Mouse (Mus musculus) liver, embryonic 12.5 days (tissue): ENCODE results near the gene Rab31. TPM values are rescaled to one million over a fixed set of nuclear protein-coding genes. Genes with fewer than 3 reads are reported as not detected.
"Not testable (repeated sequence)": the region's sequence is repeated elsewhere in the genome, so short reads cannot be mapped to it uniquely, and the experiment has no call there.

Experiments
- ATAC-seq: fragments of 200-750 bp; cut with Nextera tagmentation; 2 replicates; pipeline ENCODE4 v1.8.0; 2017; ENCODE audit warnings: moderate number of reproducible peaks, mild to moderate bottlenecking, moderate library complexity
- H3K27ac ChIP-seq: fragments of 300-500 bp; sonication (generic); 2 replicates; pipeline ENCODE4 v1.5.1; 2016; ENCODE audit warnings: mild to moderate bottlenecking
- H3K27me3 ChIP-seq: fragments of 300-500 bp; sonication (generic); replicated peaks from 2 replicates; pipeline ENCODE4 v1.6.1; 2016; ENCODE audit warnings: mild to moderate bottlenecking, moderate library complexity
- H3K36me3 ChIP-seq: fragments of 300-500 bp; sonication (generic); 2 replicates; pipeline ENCODE4 v1.6.1; 2016; ENCODE audit warnings: mild to moderate bottlenecking, moderate library complexity
- H3K4me1 ChIP-seq: fragments of 300-500 bp; sonication (generic); 2 replicates; pipeline ENCODE4 v1.6.1; 2016
- H3K4me2 ChIP-seq: fragments of 300-500 bp; sonication (generic); 2 replicates; pipeline ENCODE4 v1.6.1; 2016; ENCODE audit warnings: mild to moderate bottlenecking, moderate library complexity
- H3K4me3 ChIP-seq: fragments of 300-500 bp; sonication (generic); 2 replicates; pipeline ENCODE4 v1.5.1; 2016; ENCODE audit warnings: mild to moderate bottlenecking, moderate library complexity
- H3K9ac ChIP-seq: fragments of 300-500 bp; sonication (generic); 2 replicates; pipeline ENCODE4 v1.6.1; 2016; ENCODE audit warnings: mild to moderate bottlenecking, moderate library complexity
- H3K9me3 ChIP-seq: fragments of 300-500 bp; sonication (generic); replicated peaks from 2 replicates; pipeline ENCODE4 v1.6.1; 2016; ENCODE audit warnings: mild to moderate bottlenecking, moderate library complexity
- whole genome bisulfite sequencing: fragments of 180-500 bp; shearing (Covaris S2); methylation state at CpG from one replicate; pipeline ENCODE4 v1.1.7; 2016; ENCODE audit not compliant: insufficient replicate concordance; 5-methylcytosine and 5-hydroxymethylcytosine counted together
- polyA plus RNA-seq: library from polyadenylated mRNA; unstranded; fragments of >200 nt; fragmentation: Nextera tagmentation; extraction: Ambion mirVana; gene quantifications from 2 replicates; pipeline ENCODE4 v1.2.1, GENCODE M21; 2016

Rab31 gene
- polyA plus RNA-seq, 1 experiment from 2014 or later, result 7.7 TPM

DNA sequence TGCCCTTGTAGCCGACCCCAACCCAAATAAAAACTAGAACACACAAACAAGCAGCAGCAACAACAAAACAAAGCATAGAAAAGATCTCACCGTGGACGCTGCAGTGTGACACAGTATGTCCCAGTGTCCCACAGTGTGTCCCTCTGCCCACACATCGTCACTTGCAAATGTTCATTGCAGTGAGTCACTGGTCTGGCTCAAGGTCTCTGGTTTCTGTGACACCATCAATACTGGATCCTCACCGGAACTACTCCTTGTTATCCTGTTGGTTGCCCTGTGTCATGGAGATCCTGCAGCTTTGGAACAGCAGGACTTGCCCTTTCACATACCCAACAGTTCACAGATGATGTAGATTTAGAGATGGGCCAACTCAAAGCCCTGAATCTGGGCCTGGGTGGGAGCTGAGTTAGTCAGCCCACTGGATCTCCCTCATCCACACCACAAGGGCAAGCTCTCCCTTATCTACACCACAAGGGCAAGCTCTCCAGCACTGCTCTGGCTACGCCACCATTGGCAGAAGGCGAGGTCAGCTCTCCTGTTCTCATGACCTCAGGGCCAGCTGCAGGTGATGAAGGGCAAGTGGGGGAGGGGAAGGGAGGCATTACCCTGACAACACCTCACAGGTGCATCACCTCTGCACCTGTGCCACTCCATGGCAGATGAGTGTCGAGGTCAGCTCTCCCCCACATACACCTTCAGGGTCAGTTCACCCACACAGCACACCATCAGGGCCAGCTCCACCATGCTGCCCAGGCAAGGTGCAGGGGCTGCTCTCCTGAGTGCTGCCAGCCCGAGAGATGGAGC lies 124.0 kb downstream of the Rab31 start:
- H3K4me2 ChIP-seq, result no peak overlapping the region
- WGBS, result 67% methylated on average over 9 of the region's 9 CpGs
- H3K27me3 ChIP-seq, result no peaks in the 10 kb centered on the region
- no peaks in the 10 kb centered on the region for H3K9me3 ChIP-seq
- no peaks in the 10 kb centered on the region for H3K4me1 ChIP-seq
- H3K9ac ChIP-seq, result no peak overlapping the region
- no peak for ATAC-seq
- no peaks in the 10 kb centered on the region for H3K36me3 ChIP-seq
- no peak overlapping the region for H3K27ac ChIP-seq
- no peak overlapping the region for H3K4me3 ChIP-seq

DNA sequence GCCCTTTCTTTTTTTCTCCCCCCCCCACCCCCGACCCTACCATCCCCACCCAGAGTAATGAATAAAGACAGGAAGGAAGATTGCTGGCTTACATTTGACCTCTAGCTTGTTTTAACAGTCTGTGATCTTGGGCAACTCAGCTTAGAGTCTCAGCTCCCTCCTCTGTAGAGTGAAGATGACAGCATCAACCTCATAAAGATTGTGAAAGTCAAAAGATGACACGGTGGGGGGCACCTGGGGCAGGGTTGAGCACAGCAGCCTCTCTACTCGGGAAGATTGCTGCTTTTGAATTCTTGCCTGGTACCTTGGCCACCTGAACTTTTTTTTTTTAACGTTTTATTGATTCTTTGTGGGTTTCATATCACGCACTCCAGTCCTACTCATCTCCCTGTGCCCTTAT lies 124.6 kb downstream of the Rab31 start:
- ATAC-seq, result no peak
- 47% methylated on average over 5 of the region's 5 CpGs for WGBS
- no peak overlapping the region for H3K27ac ChIP-seq

GRCm38 (mm10) chr17:65647226-65647625 lies 125.3 kb downstream of the Rab31 start:
- no peak for ATAC-seq
- no peak overlapping the region for H3K4me3 ChIP-seq
- no peak overlapping the region for H3K9ac ChIP-seq
- H3K4me1 ChIP-seq, result no peaks in the 10 kb centered on the region
- H3K4me2 ChIP-seq, result no peak overlapping the region
- no peaks in the 10 kb centered on the region for H3K27me3 ChIP-seq
- 62% methylated on average over 6 of the region's 6 CpGs for WGBS
- H3K9me3 ChIP-seq, result no peaks in the 10 kb centered on the region
- no peak overlapping the region for H3K27ac ChIP-seq
- no peaks in the 10 kb centered on the region for H3K36me3 ChIP-seq

More for the DNA sequence above, 124.6 kb downstream of the Rab31 start:
- Histone ChIP-seq H3K9ac (no peak overlapping the region), H3K4me1 (no peaks in the 10 kb centered on the region), H3K9me3 (no peaks in the 10 kb centered on the region), H3K4me3 (no peak overlapping the region), H3K4me2 (no peak overlapping the region), H3K36me3 (no peaks in the 10 kb centered on the region), H3K27me3 (no peaks in the 10 kb centered on the region)

DNA sequence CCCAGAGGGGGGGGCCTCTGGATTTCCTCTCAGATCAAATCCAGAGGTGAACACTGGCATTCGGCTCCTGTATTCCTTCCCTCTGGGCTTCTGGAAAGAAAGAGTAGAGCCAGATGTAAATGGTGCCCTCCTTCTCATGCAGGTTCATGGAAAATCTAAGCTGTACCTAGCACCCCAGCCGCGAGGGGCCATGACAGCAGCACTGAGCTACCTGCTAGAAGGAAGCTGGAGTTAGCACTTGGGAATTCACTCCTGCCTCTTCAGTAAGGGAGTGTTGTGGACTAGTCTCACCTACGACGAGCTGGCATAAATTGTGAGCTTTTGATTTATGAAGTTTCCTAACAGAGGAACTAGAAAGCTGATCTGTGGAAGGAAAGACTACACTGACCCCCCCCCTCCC lies 129.0 kb downstream of the Rab31 start:
- no peaks in the 10 kb centered on the region for H3K4me1 ChIP-seq
- H3K9ac ChIP-seq, result no peak overlapping the region
- H3K4me3 ChIP-seq, result no peak overlapping the region
- no peak overlapping the region for H3K4me2 ChIP-seq
- 77% methylated on average over 5 of the region's 5 CpGs for WGBS
- no peak for ATAC-seq
- H3K36me3 ChIP-seq, result no peaks in the 10 kb centered on the region
- H3K27ac ChIP-seq, result no peak overlapping the region
- H3K27me3 ChIP-seq, result no peaks in the 10 kb centered on the region
- H3K9me3 ChIP-seq, result no peaks in the 10 kb centered on the region

DNA sequence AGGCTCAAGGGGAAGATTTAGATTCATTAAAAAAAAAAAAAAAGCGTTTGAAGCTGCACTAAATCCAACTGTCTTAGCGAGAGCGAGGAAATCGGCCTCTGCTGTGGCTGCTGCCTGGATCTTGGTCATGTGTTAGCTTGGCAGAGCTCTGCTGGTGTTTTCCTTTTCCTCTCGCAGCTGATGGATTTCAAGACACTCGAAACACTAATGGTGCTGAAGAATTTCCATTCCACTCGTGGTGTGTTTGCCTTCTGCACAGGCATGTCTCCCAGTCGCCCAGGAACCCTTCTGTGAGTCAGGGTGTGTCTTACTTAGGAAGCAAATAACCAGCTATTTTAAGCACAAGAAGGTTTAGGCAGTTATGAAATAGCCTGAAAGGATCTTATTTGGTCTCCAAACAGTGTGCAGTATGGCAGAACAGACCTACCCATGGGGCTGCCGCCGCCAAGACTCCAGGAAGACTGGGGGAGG lies 129.5 kb downstream of the Rab31 start:
- Histone ChIP-seq H3K27ac (no peak overlapping the region), H3K4me2 (no peak overlapping the region), H3K9me3 (no peaks in the 10 kb centered on the region), H3K4me3 (no peak overlapping the region), H3K36me3 (no peaks in the 10 kb centered on the region), H3K4me1 (no peaks in the 10 kb centered on the region), H3K27me3 (no peaks in the 10 kb centered on the region), H3K9ac (no peak overlapping the region)
- ATAC-seq, result no peak
- WGBS, result 55% methylated on average over 10 of the region's 10 CpGs

DNA sequence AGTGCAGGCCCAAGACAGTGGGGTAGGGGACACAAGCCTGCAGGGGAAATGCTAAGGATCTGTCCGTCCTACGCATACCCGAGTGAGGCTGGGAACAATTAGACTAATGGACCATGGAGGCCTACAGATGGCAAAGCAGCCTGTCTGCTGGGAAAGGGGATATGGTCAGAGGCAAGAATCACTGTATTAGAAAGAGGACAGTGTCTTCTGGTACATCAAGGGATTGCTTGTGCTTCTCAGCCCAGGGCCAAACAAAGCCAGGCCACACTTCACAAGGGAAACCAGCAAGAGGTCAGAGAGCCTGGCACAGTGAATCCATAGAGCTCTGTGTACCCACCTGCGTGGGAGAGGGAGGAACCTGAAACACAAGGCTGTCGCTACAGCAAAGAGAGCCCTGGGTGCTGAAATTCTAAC lies 130.0 kb downstream of the Rab31 start:
- 73% methylated on average over 5 of the region's 5 CpGs for WGBS
- Histone ChIP-seq H3K9me3 (no peaks in the 10 kb centered on the region), H3K4me2 (no peak overlapping the region), H3K36me3 (no peaks in the 10 kb centered on the region), H3K4me3 (no peak overlapping the region), H3K9ac (no peak overlapping the region), H3K27ac (no peak overlapping the region), H3K27me3 (0 out of 2 replicates have a peak, but pooled peaks cover 2% of the 10 kb centered on the region), H3K4me1 (no peaks in the 10 kb centered on the region)
- no peak for ATAC-seq

DNA sequence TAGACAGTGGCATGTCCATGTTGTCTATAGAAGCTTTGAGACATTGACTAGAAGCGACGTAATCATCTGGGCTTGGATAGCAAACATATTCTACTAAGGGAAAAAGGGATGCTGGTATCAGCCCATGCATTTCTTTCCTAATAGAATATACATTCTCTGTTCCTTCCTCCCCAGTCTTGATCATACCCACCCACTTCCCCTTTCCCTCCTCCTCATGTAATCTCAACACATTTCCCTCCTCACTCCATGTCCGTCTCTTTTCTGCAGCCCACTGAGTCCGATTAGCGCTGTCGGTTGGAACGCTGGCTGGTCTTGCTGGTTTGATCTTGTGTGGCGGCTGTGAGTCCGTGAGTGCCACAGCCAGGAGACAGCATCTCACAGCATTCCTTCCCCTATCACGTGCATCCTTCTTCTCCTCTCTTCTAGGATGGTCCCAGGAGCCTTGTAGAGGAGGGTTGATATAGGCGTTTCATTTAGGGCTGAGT lies 130.8 kb downstream of the Rab31 start, which contains the start of gene Txndc2:
Txndc2 (minus strand) TSS at position 435 of the 485 bp plus-strand sequence.
- ATAC-seq, result no peak
- H3K27ac ChIP-seq, result no peak within 1 kb of the TSS
- H3K9me3 ChIP-seq, result no peaks in the 10 kb centered on the region
- H3K27me3 ChIP-seq, result 0 out of 2 replicates have a peak, but pooled peaks cover 3% of the 10 kb centered on the region
- no peak within 1 kb of the TSS for H3K4me2 ChIP-seq
- WGBS, result 68% methylated on average over 11 of the region's 11 CpGs
- H3K4me1 ChIP-seq, result no peaks in the 10 kb centered on the region
- H3K4me3 ChIP-seq, result no peak within 1 kb of the TSS
- H3K9ac ChIP-seq, result no peak within 1 kb of the TSS
- H3K36me3 ChIP-seq, result no peaks in the 10 kb centered on the region

DNA sequence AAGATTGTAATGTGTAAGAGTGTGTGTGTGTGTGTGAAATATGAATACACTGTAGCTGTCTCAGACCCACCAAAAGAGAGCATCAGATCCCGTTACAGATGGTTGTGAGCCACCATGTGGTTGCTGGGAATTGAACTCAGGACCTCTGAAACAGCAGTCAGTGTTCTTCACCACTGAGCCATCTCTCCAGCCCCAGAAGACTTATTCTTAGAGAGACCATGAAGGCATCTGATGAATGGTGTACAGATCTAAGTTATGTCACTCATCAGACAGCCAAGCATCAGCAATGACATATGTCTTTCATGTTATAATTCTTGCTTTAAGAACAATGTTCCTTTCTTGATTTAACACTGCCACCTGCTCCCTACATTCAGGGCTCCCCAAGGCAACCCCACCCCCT lies 133.4 kb downstream of the Rab31 start:
- Histone ChIP-seq H3K9ac (no peak overlapping the region), H3K27ac (no peak overlapping the region), H3K4me1 (no peaks in the 10 kb centered on the region), H3K4me2 (no peak overlapping the region), H3K36me3 (no peaks in the 10 kb centered on the region), H3K9me3 (no peaks in the 10 kb centered on the region), H3K27me3 (0 out of 2 replicates have a peak, but pooled peaks cover 7% of the 10 kb centered on the region), H3K4me3 (no peak overlapping the region)
- WGBS, result 53% methylated on average over 1 of the region's 1 CpGs
- no peak for ATAC-seq

- H3K36me3 ChIP-seq, result no peaks in the 10 kb centered on the region
- 32% methylated on average over 14 of the region's 14 CpGs for WGBS
- no peak overlapping the region for H3K9ac ChIP-seq
- H3K27me3 ChIP-seq, result 0 out of 2 replicates have a peak, but pooled peaks cover 7% of the 10 kb centered on the region
- H3K4me3 ChIP-seq, result no peak overlapping the region
- H3K27ac ChIP-seq, result no peak overlapping the region
- ATAC-seq, result no peak
- no peak overlapping the region for H3K4me2 ChIP-seq
- no peaks in the 10 kb centered on the region for H3K4me1 ChIP-seq
- no peaks in the 10 kb centered on the region for H3K9me3 ChIP-seq
Measured at GRCm38 (mm10) chr17:65635715-65636360, 136.7 kb downstream of the Rab31 start.

GRCm38 (mm10) chr17:65629943-65630342 lies 142.6 kb downstream of the Rab31 start:
- 64% methylated on average over 6 of the region's 6 CpGs for WGBS
- Histone ChIP-seq H3K4me2 (no peak overlapping the region), H3K4me3 (no peak overlapping the region), H3K4me1 (no peaks in the 10 kb centered on the region), H3K27me3 (peaks cover under 1% of the 10 kb centered on the region; the same call in 1 of the 2 replicates), H3K9ac (no peak overlapping the region), H3K9me3 (no peaks in the 10 kb centered on the region), H3K27ac (no peak overlapping the region), H3K36me3 (no peaks in the 10 kb centered on the region)
- ATAC-seq, result no peak

GRCm38 (mm10) chr17:65628823-65629532 lies 143.6 kb downstream of the Rab31 start:
- not testable (repeated sequence) for H3K9me3 ChIP-seq, H3K4me2 ChIP-seq, H3K4me1 ChIP-seq, H3K9ac ChIP-seq, H3K4me3 ChIP-seq, H3K27ac ChIP-seq, H3K36me3 ChIP-seq, H3K27me3 ChIP-seq, ATAC-seq
- 66% methylated on average over 13 of the region's 13 CpGs for WGBS

DNA sequence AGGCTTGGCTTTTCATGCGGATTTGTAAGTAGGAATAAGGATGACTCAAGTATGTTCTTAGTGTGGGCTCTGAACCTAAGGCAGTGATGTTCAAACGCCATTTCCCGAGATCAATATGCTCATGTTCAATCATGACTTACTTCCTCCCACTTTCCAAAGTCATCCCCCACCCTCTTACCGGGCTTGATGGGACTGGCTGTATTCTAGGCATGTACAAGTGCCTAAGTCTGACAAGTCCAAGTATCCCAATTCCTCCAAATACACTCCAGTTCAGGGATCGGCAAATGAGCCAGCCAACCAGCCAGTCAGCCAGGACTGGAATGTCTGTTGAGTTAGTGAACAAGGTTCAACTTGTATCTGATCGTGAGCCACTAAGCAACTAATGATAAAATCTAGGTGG lies 146.3 kb downstream of the Rab31 start:
- no peaks in the 10 kb centered on the region for H3K36me3 ChIP-seq
- no peaks in the 10 kb centered on the region for H3K9me3 ChIP-seq
- H3K9ac ChIP-seq, result no peak overlapping the region
- no peaks in the 10 kb centered on the region; the same call in 1 of the 2 replicates for H3K27me3 ChIP-seq
- H3K4me3 ChIP-seq, result no peak overlapping the region
- ATAC-seq, result no peak
- no peaks in the 10 kb centered on the region for H3K4me1 ChIP-seq
- no peak overlapping the region for H3K27ac ChIP-seq
- H3K4me2 ChIP-seq, result no peak overlapping the region
- WGBS, result 64% methylated on average over 6 of the region's 6 CpGs
